Mouse (Mus musculus) right cerebral cortex, adult 18-20 months (tissue): ENCODE measurements around the gene Dpp9.

Experiments
- DNase-seq: peaks from one replicate; pipeline ENCODE4 v3.0.0; 2022; ENCODE audit warnings: mixed read lengths

The Dpp9 gene

GRCm38 (mm10) chr17:56175416-56175815 lies 43.3 kb downstream of the Dpp9 start:
- no peak for DNase-seq

- no peak for DNase-seq
These were observed 45.2 kb downstream of the Dpp9 start for GRCm38 (mm10) chr17:56173401-56174046.

DNA sequence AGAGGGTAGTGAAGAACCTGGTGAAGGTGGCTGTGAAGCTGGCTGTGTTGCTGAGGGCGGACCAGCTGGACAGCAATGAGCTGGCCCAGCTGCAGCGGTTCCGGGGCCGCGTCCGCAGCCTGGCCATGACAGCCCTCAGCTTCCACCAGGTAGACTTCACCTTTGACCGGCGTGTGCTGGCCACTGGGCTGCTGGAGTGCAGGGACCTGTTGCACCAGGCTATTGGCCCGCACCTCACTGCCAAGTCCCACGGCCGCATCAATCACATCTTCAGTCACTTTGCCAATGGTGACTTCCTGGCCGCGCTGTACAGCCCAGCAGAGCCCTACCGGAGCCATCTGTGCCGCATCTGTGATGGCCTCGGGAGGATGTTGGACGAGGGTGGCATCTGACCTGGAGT lies 46.8 kb downstream of the Dpp9 start:
- DNase-seq: no peak

GRCm38 (mm10) chr17:56171456-56171855 lies 47.2 kb downstream of the Dpp9 start:
- no peak for DNase-seq

- no peak for DNase-seq
These were observed 48.1 kb downstream of the Dpp9 start for GRCm38 (mm10) chr17:56170636-56171035.

GRCm38 (mm10) chr17:56169830-56170229 lies 48.9 kb downstream of the Dpp9 start:
- DNase-seq: no peak

GRCm38 (mm10) chr17:56165671-56166070 lies 53.0 kb downstream of the Dpp9 start:
- no peak for DNase-seq

DNA sequence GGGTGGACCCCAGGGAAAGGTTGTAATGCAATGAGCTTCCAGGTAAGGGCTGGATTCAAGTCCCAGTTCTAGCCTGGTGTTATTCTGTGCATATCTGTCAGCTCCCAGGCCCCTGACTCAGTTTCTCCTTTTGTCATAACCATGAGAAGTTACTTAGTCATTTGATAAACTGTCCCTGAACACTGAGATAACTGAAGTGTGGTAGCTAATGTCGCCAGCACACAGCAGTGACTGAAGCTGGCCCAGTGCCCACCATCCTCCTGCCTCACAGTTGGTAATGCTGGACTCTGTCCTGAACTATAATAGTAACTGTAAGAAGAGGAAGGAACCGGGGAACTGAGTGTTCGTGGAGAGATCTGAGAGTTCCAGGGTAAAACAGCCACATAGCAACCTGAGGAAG lies 54.2 kb downstream of the Dpp9 start:
- no peak for DNase-seq

GRCm38 (mm10) chr17:56163523-56164102 lies 55.1 kb downstream of the Dpp9 start:
- DNase-seq: no peak

DNA sequence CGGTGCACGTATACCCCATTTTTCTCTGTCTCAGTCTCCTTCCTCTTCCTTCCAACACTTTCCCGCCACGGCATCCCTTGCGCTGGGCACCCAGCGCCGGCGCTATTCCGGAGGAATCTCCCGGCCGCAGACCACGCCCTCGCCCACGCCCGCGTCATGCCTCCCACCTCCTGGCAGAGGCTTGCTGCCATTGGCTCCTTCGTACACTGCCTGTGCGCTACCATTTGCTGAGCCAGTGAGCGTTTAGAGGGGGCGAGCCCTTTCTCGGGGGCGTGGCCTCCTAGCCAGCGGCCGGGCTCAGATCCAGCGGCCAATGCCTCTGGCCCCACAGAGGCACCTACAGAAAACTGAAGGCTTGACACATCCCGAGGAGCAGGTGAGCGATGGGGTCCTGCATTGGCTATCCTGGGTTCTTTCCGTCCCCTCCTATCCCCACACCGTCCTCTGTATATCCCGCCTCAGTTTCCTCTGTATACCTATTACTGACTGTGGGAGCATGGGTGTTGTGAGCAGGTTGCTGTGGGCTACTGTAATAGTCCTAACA lies 56.4 kb downstream of the Dpp9 start, which contains the start of gene Tnfaip8l1:
TSS of gene Tnfaip8l1 (plus strand) at position 247 of the 544 bp plus-strand sequence.
- DNase-seq: peak; percentile 97

DNA sequence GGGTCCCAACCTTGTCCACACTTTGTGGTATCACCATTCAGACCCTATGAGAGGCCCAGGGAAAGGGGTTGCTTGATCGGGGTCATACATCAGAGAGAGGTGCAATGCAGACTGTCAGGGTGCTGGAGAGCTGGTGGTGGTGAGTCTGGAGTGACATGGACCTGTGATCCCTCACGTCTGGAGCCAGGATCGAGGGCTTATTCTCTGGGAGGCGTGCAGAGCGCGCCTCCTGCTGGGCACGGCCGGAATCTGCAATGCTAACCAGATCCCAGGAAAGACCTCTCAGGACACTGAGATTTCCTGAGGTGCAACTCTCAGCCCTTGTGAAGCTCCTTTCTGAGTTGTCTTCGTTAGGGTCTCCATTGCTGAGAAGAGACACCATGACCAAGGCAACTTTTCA lies 59.0 kb downstream of the Dpp9 start:
- DNase-seq: peak; percentile 58

- no peak for DNase-seq
These were observed 65.1 kb downstream of the Dpp9 start for GRCm38 (mm10) chr17:56153643-56154042.

GRCm38 (mm10) chr17:56149897-56150296 lies 68.8 kb downstream of the Dpp9 start:
- no peak for DNase-seq

GRCm38 (mm10) chr17:56148790-56149618 lies 69.7 kb downstream of the Dpp9 start:
- no peak for DNase-seq

GRCm38 (mm10) chr17:56148280-56148679 lies 70.4 kb downstream of the Dpp9 start:
- DNase-seq: no peak

- no peak for DNase-seq
These were observed 71.3 kb downstream of the Dpp9 start for GRCm38 (mm10) chr17:56147420-56147819.

DNA sequence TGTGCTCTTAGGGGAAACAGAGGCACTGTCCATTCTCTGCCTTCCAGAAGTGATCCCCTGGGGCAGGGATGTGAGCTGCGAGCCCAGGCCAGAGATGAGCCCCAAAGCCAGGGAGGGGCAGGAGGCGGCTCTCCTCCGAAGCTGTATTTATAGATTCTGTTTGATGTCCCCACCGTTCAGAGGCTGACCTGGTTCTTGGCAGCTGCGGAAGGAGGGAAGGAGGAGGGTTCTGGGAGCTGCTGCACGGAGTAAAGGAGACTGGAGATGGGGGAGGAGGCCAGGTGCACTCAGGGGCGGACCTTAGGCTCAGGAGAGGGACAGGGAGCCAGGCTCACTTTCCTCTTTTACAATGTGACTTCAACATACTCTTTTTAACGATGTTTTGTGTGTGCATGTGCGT lies 72.6 kb downstream of the Dpp9 start:
- no peak for DNase-seq

DNA sequence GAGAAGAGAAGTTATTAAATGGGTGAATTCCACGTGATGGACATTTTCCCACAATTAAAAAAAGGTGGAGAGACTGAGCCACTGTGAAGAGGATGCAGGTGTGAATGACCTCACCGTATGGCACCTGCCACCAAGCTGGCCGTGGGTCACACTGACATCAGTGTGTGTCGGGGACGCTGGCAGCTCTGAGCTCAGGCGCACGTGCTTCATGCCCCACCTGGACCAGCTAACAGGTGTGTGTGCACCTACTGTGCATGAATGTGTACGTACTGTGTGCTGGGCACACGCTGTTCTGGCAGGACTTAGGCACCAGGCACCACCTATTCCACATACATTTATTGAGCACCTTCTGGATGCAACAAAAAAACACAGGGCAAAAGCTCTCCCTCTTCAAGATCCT lies 74.2 kb downstream of the Dpp9 start:
- DNase-seq: no peak

- DNase-seq: peak; percentile 59
These were observed 76.8 kb downstream of the Dpp9 start for GRCm38 (mm10) chr17:56141702-56142605.

- DNase-seq: peak; percentile 85
These were observed 78.7 kb downstream of the Dpp9 start, which contains the start of gene Sema6b for GRCm38 (mm10) chr17:56139858-56140595. Sema6b (minus strand) TSS chr17:56140343.

DNA sequence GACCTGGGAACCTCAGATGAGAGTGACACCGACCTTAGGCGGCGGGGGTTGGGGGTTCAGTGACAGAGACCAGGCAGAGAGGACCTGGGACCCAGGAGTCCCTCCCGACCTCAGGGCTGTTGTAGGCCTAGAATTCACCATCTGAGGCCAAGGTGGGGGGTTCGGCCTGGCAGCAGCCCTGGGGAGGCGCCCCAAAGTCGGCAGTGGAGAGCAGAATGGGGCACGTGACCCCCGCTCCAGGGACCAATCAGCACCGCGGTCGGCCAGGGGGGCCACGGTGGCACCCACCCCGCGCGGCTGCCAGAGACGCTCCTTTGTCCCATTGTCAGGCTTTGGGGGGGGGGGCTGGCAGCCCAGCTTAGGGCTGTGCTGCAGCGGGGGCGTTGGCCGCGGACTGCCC lies 79.3 kb downstream of the Dpp9 start:
- DNase-seq: peak; percentile 63
